Mouse (Mus musculus) gastrocnemius, postnatal 14 days (tissue): ENCODE measurements around the gene Nkpd1. TPM values are rescaled to one million over a fixed set of nuclear protein-coding genes. Genes with fewer than 3 reads are reported as not detected.
"Not testable (repeated sequence)": the region's sequence is repeated elsewhere in the genome, so short reads cannot be mapped to it uniquely, and the experiment has no call there.

Experiments used
- DNase-seq: peaks from one replicate; pipeline ENCODE4 v3.0.0; 2021; ENCODE audit warnings: mixed read lengths
- intact Hi-C: fragments of 180-260 bp; cut with DNase I; formaldehyde crosslinking; loops from one replicate; pipeline ENCODE4 v1.15.1; 2025; ENCODE audit warnings: low total_unique reads
- total RNA-seq, 2 experiments: library from RNA; stranded (reverse); gene quantifications; 2 replicates each; pipeline ENCODE4 v1.2.3; 2021

Gene Nkpd1
- total RNA-seq, 2 experiments from 2014 or later: not detected

- DNase-seq: no peak
- intact Hi-C loops: no loop called here
These were observed 16.0 kb upstream of the Nkpd1 start for GRCm38 (mm10) chr7:19501658-19502057.

- DNase-seq: no peak
- intact Hi-C loops: no loop called here
These were observed 14.1 kb upstream of the Nkpd1 start for GRCm38 (mm10) chr7:19503481-19504068.

GRCm38 (mm10) chr7:19506326-19506725 is 11.3 kb upstream of the Nkpd1 start:
- peak; percentile 4 for DNase-seq
- intact Hi-C loops: no loop called here

- peak; percentile 33 for DNase-seq
- intact Hi-C loops: no loop called here
These were observed 10.5 kb upstream of the Nkpd1 start for GRCm38 (mm10) chr7:19506969-19507611.

- no peak for DNase-seq
- intact Hi-C loops: no loop called here
These were observed 10.0 kb upstream of the Nkpd1 start for GRCm38 (mm10) chr7:19507612-19507981.

- peak; percentile 91 for DNase-seq
- intact Hi-C loops: no loop called here
These were observed 9.3 kb upstream of the Nkpd1 start, which contains the start of the genes Bloc1s3 and Trappc6a for GRCm38 (mm10) chr7:19508150-19508923. Gene Bloc1s3 (minus strand): TSS chr7:19508367. Gene Trappc6a (plus strand): TSS chr7:19508395.

- intact Hi-C loops: no loop called here
- DNase-seq: no peak
These were observed 8.6 kb upstream of the Nkpd1 start for GRCm38 (mm10) chr7:19508924-19509568.

- DNase-seq: no peak
- intact Hi-C loops: loop anchor here (5.0 kb wide), 1 partner anchor 103 kb away; no protein-coding TSS in a partner anchor
These were observed 7.9 kb upstream of the Nkpd1 start for GRCm38 (mm10) chr7:19509786-19510185.

- intact Hi-C loops: loop anchor here (5.0 kb wide), 1 partner anchor 100 kb away; no protein-coding TSS in a partner anchor
- DNase-seq: not testable (repeated sequence)
These were observed 5.7 kb upstream of the Nkpd1 start for GRCm38 (mm10) chr7:19511934-19512333.

GRCm38 (mm10) chr7:19512353-19512752 is 5.3 kb upstream of the Nkpd1 start:
- no peak for DNase-seq
- intact Hi-C loops: loop anchor here (5.0 kb wide), 1 partner anchor 100 kb away; no protein-coding TSS in a partner anchor

GRCm38 (mm10) chr7:19520032-19520431 is 2.4 kb downstream of the Nkpd1 start:
- no peak for DNase-seq
- intact Hi-C loops: no loop called here

GRCm38 (mm10) chr7:19523017-19523756 is 5.5 kb downstream of the Nkpd1 start:
- no peak for DNase-seq
- intact Hi-C loops: no loop called here

GRCm38 (mm10) chr7:19523757-19524419 is 6.2 kb downstream of the Nkpd1 start:
- intact Hi-C loops: no loop called here
- DNase-seq: peak; percentile 57

GRCm38 (mm10) chr7:19524420-19525104 is 6.9 kb downstream of the Nkpd1 start:
- intact Hi-C loops: no loop called here
- DNase-seq: no peak

- intact Hi-C loops: no loop called here
- no peak for DNase-seq
These were observed 7.5 kb downstream of the Nkpd1 start for GRCm38 (mm10) chr7:19525105-19525481.

- intact Hi-C loops: no loop called here
- no peak for DNase-seq
These were observed 13.4 kb downstream of the Nkpd1 start for GRCm38 (mm10) chr7:19531077-19531476.

GRCm38 (mm10) chr7:19532240-19532639 is 14.6 kb downstream of the Nkpd1 start:
- no peak for DNase-seq
- intact Hi-C loops: no loop called here

GRCm38 (mm10) chr7:19534676-19535075 is 17.0 kb downstream of the Nkpd1 start:
- intact Hi-C loops: no loop called here
- DNase-seq: no peak
